Mouse (Mus musculus) stomach, postnatal 0 days (tissue): ENCODE data around the gene Defb42.

Experiments
- CTCF ChIP-seq: IDR thresholded peaks from 2 replicates; pipeline ENCODE4 v1.5.1; 2016; ENCODE audit warnings: antibody characterized with exemption, low read depth, mild to moderate bottlenecking, moderate library complexity
- EP300 ChIP-seq: optimal IDR thresholded peaks from 2 replicates; pipeline ENCODE3; 2016; ENCODE audit warnings: antibody characterized with exemption

DNA sequence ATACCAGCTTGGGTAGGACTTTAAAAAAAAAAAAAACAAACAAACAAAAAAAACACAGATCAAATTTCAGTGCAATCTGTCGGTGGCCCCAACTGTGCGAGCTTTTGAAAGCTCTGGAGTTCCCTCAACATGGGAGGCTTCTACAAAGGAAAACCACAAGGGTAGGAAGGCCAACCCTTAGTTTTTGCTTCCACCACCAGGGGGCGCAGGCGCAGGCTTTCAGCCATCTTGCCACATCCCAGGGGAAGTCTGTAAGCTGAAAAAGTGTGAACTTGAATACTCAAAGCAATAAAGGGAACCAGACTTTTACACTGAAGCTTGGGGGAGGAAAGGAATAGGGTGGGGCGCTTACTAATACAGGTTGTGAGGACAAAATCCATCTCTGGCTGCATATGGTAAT is 4.0 kb downstream of the Defb42 start:
- TF ChIP-seq EP300 (no peak), CTCF (peak; percentile 79)
